Mouse (Mus musculus) hindbrain, embryonic 15.5 days (tissue): ENCODE data around the gene Vmn2r31. TPM values are rescaled to one million over a fixed set of nuclear protein-coding genes. Genes with fewer than 3 reads are reported as not detected.
"Not testable (repeated sequence)": the region's sequence is repeated elsewhere in the genome, so short reads cannot be mapped to it uniquely, and the experiment has no call there.

Experiments
- ATAC-seq: fragments of 200-750 bp; cut with Nextera tagmentation; 2 replicates; pipeline ENCODE4 v1.8.0; 2017; ENCODE audit warnings: low read depth, moderate number of reproducible peaks, moderate TSS enrichment; ENCODE audit not compliant: low FRiP score
- H3K27ac ChIP-seq: fragments of 300-500 bp; sonication (generic); replicated peaks from 2 replicates; pipeline ENCODE4 v1.5.1; 2015; ENCODE audit warnings: mild to moderate bottlenecking, inconsistent platforms
- H3K27me3 ChIP-seq: fragments of 300-500 bp; sonication (generic); 2 replicates; pipeline ENCODE4 v1.6.1; 2015; ENCODE audit warnings: control low read depth, inconsistent platforms
- H3K36me3 ChIP-seq: fragments of 300-500 bp; sonication (generic); 2 replicates; pipeline ENCODE4 v1.6.1; 2015; ENCODE audit warnings: control low read depth, inconsistent platforms
- H3K4me1 ChIP-seq: fragments of 300-500 bp; sonication (generic); replicated peaks from 2 replicates; pipeline ENCODE4 v1.6.1; 2015; ENCODE audit warnings: control low read depth, inconsistent platforms
- H3K4me2 ChIP-seq: fragments of 300-500 bp; sonication (generic); 2 replicates; pipeline ENCODE4 v1.6.1; 2015; ENCODE audit warnings: moderate library complexity, mild to moderate bottlenecking, inconsistent platforms
- H3K4me3 ChIP-seq: fragments of 300-500 bp; sonication (generic); 2 replicates; pipeline ENCODE4 v1.5.1; 2015; ENCODE audit warnings: mild to moderate bottlenecking, inconsistent platforms
- H3K9ac ChIP-seq: fragments of 300-500 bp; sonication (generic); 2 replicates; pipeline ENCODE4 v1.6.1; 2015; ENCODE audit warnings: inconsistent platforms
- H3K9me3 ChIP-seq: fragments of 300-500 bp; sonication (generic); 2 replicates; pipeline ENCODE4 v1.6.1; 2016; ENCODE audit warnings: control low read depth, inconsistent platforms
- WGBS: fragments of 180-500 bp; shearing (Covaris S2); methylation state at CpG from one replicate; pipeline ENCODE4 v1.1.7; 2015; 5-methylcytosine and 5-hydroxymethylcytosine counted together
- polyA plus RNA-seq: library from polyadenylated mRNA; unstranded; fragments of >200 nt; fragmentation: Nextera tagmentation; extraction: Ambion mirVana; gene quantifications from 2 replicates; pipeline ENCODE4 v1.2.1, GENCODE M21; 2015

Vmn2r31 gene
- not detected in 2 replicates for polyA plus RNA-seq

GRCm38 (mm10) chr7:7399603-7400002, at the start of gene Vmn2r31:
TSS of gene Vmn2r31 (minus strand) at chr7:7399703.
- H3K9me3 ChIP-seq, ATAC-seq, H3K4me3 ChIP-seq, H3K4me2 ChIP-seq, H3K27ac ChIP-seq, H3K36me3 ChIP-seq, H3K27me3 ChIP-seq, H3K4me1 ChIP-seq, H3K9ac ChIP-seq: not testable (repeated sequence)

GRCm38 (mm10) chr7:7374431-7374830, 25.1 kb downstream of the Vmn2r31 start, which contains the start of gene Gm45783:
TSS of gene Gm45783 (minus strand) at chr7:7374573.
- ATAC-seq, H3K27ac ChIP-seq, H3K4me3 ChIP-seq, H3K27me3 ChIP-seq, H3K36me3 ChIP-seq, H3K4me1 ChIP-seq, H3K9ac ChIP-seq, H3K4me2 ChIP-seq, H3K9me3 ChIP-seq: not testable (repeated sequence)
- 49% methylated on average over 12 of the region's 12 CpGs for WGBS

GRCm38 (mm10) chr7:7337509-7337908, 62.0 kb downstream of the Vmn2r31 start, which contains the start of gene Vmn2r30:
TSS of gene Vmn2r30 (minus strand) at chr7:7337609.
- not testable (repeated sequence) for H3K4me1 ChIP-seq, H3K4me2 ChIP-seq, H3K27me3 ChIP-seq, ATAC-seq, H3K4me3 ChIP-seq, H3K9me3 ChIP-seq, H3K36me3 ChIP-seq, H3K27ac ChIP-seq, H3K9ac ChIP-seq
- no CpG with 5 or more reads among the region's 1 CpGs for WGBS

Other genes starting within 250 kb of the Vmn2r31 start
- 2.9 and 3.0 TPM in 2 replicates for gene Zfp418, start 228.4 kb downstream of the Vmn2r31 start, polyA plus RNA-seq
- gene Zfp772, start 189.7 kb downstream of the Vmn2r31 start, polyA plus RNA-seq: 8.7 and 9.2 TPM in 2 replicates
- 1.5 and 1.7 TPM in 2 replicates for gene Vmn2r29, start 152.4 kb downstream of the Vmn2r31 start, polyA plus RNA-seq
- gene Gm45844, start 121.4 kb downstream of the Vmn2r31 start, polyA plus RNA-seq: 9.8 and 10.1 TPM in 2 replicates
- gene Clcn4, start 98.9 kb downstream of the Vmn2r31 start, polyA plus RNA-seq: 184 and 202 TPM in 2 replicates
- not detected in 2 replicates for gene Vmn2r30, start 62.1 kb downstream of the Vmn2r31 start, polyA plus RNA-seq
- not detected in 2 replicates for gene Gm45783, start 25.1 kb downstream of the Vmn2r31 start, polyA plus RNA-seq
- not detected in 2 replicates for gene Vmn2r32, start 80.3 kb upstream of the Vmn2r31 start, polyA plus RNA-seq
- gene Vmn2r33, start 167.1 kb upstream of the Vmn2r31 start, polyA plus RNA-seq: not detected in 2 replicates